Mouse (Mus musculus) thymus, postnatal 36 days (tissue): Measurements from ENCODE around the gene Olfr888.

Experiments used
- DNase-seq, 2 experiments: peaks; one replicate each; pipeline ENCODE4 v3.0.0; 2022; ENCODE audit warnings: mixed read lengths in 2 of 2

The Olfr888 gene

GRCm38 (mm10) chr9:38107828-38108227 lies at the start of gene Olfr888:
Gene Olfr888, plus strand, starts transcription at chr9:38108128.
- DNase-seq, result no peak

GRCm38 (mm10) chr9:38061022-38061421 lies 46.9 kb upstream of the Olfr888 start, which contains the start of gene Olfr885:
Gene Olfr885, plus strand, starts transcription at chr9:38061322.
- DNase-seq, result no peak

GRCm38 (mm10) chr9:38083772-38084171 lies 24.2 kb upstream of the Olfr888 start, which contains the start of gene Olfr887:
Gene Olfr887, plus strand, starts transcription at chr9:38084072.
- DNase-seq, result no peak

GRCm38 (mm10) chr9:38114898-38115297 lies 7.0 kb downstream of the Olfr888 start, which contains the start of gene Olfr889:
Gene Olfr889, plus strand, starts transcription at chr9:38115198.
- DNase-seq, result no peak

- DNase-seq, result no peak
Observed at GRCm38 (mm10) chr9:38142217-38142616, 34.3 kb downstream of the Olfr888 start, which contains the start of gene Olfr890. Gene Olfr890, plus strand, starts transcription at chr9:38142517.
